Mouse (Mus musculus) forebrain, postnatal 0 days (tissue): ENCODE data around the gene Leng8. TPM values are rescaled to one million over a fixed set of nuclear protein-coding genes. Genes with fewer than 3 reads are reported as not detected.

Experiments
- ATAC-seq: fragments of 200-750 bp; cut with Nextera tagmentation; 2 replicates; pipeline ENCODE4 v1.8.0; 2017; ENCODE audit warnings: mild to moderate bottlenecking, moderate library complexity
- DNase-seq: peaks from one replicate; pipeline ENCODE4 v3.0.0-alpha.2; 2015
- H3K27ac ChIP-seq: fragments of 300-500 bp; sonication (generic); 2 replicates; pipeline ENCODE4 v1.5.1; 2014; ENCODE audit warnings: low read depth, mild to moderate bottlenecking, antibody characterized with exemption, low read length, moderate library complexity, mixed read lengths
- H3K27me3 ChIP-seq: fragments of 300-500 bp; sonication (generic); 2 replicates; pipeline ENCODE4 v1.6.1; 2014; ENCODE audit warnings: mild to moderate bottlenecking, low read length, mixed read lengths; ENCODE audit not compliant: insufficient read depth
- H3K36me3 ChIP-seq: fragments of 300-500 bp; sonication (generic); 2 replicates; pipeline ENCODE4 v1.6.1; 2014; ENCODE audit warnings: mild to moderate bottlenecking, moderate library complexity; ENCODE audit not compliant: insufficient read depth
- H3K4me1 ChIP-seq: fragments of 300-500 bp; sonication (generic); 2 replicates; pipeline ENCODE4 v1.6.1; 2014; ENCODE audit warnings: antibody characterized with exemption; ENCODE audit not compliant: insufficient read depth
- H3K4me2 ChIP-seq: fragments of 300-500 bp; sonication (generic); 2 replicates; pipeline ENCODE4 v1.6.1; 2014; ENCODE audit warnings: low read depth, mild to moderate bottlenecking, moderate library complexity
- H3K4me3 ChIP-seq: fragments of 300-500 bp; sonication (generic); 2 replicates; pipeline ENCODE4 v1.5.1; 2014; ENCODE audit warnings: low read depth, low read length, mixed read lengths
- H3K9ac ChIP-seq: fragments of 300-500 bp; sonication (generic); 2 replicates; pipeline ENCODE4 v1.6.1; 2014; ENCODE audit warnings: mild to moderate bottlenecking
- H3K9me3 ChIP-seq: fragments of 300-500 bp; sonication (generic); 2 replicates; pipeline ENCODE4 v1.6.1; 2016; ENCODE audit warnings: low read length
- CTCF ChIP-seq: sonication (generic); IDR thresholded peaks from 2 replicates; pipeline ENCODE4 v1.5.1; 2016; ENCODE audit warnings: antibody characterized with exemption, control low read depth, low read depth
- WGBS: fragments of 180-500 bp; shearing (Covaris S2); extraction: QIAGEN DNeasy Blood & Tissue Kit; methylation state at CpG from one replicate; pipeline ENCODE4 v1.1.7; 2014; 5-methylcytosine and 5-hydroxymethylcytosine counted together
- polyA plus RNA-seq: library from polyadenylated mRNA; unstranded; fragments of >200 nt; fragmentation: Nextera tagmentation; extraction: Ambion mirVana; gene quantifications from 2 replicates; pipeline ENCODE4 v1.2.1, GENCODE M21; 2015
- total RNA-seq: library from RNA; depleted of rRNA; stranded (reverse); fragments of >200 nt; gene quantifications from 2 replicates; pipeline ENCODE4 v1.2.3, GENCODE M21; 2014

Gene Leng8
- total and polyA plus RNA-seq, 2 experiments from 2014 or later = 35.8 to 174 TPM

DNA sequence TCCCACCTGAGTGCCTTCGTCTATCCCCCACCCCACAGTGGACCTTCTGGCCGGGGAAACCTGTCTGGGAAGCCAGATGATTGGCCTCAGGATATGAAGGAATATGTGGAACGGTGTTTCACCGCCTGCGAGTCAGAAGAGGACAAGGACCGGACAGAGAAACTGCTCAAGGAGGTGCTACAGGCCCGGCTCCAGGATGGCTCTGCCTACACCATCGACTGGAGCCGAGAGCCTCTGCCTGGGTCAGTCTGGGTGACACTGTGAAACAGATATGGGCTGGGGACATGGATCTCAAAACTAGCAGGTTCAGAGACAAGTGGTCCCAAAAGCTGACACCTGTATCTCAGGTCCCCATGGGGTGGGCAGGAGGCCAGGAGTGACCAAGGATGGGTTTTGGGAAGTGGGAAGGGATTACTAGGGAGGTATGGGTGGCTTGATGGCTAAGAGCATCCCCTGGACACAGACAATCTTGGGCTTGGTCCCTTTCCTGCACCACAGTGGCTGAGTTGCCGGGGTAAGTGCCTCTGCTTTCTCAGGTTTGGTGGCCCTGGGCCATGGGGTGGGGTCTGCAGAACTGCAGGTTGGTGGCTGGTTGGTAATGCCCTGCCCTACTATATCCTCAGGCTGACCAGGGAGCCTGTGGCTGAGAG is 6.1 kb downstream of the Leng8 start:
- Histone ChIP-seq H3K36me3 (peaks cover 95% of the 10 kb centered on the region), H3K4me3 (no peak overlapping the region), H3K4me2 (no peak overlapping the region), H3K9ac (no peak overlapping the region), H3K27me3 (no peaks in the 10 kb centered on the region), H3K4me1 (peaks cover 5% of the 10 kb centered on the region; the same call in 1 of the 2 replicates), H3K27ac (no peak overlapping the region), H3K9me3 (no peaks in the 10 kb centered on the region)
- TF ChIP-seq CTCF = no peak
- no peak for DNase-seq
- WGBS = 98% methylated on average over 10 of the region's 10 CpGs
- no peak for ATAC-seq

- H3K27ac ChIP-seq = no peak overlapping the region
- ATAC-seq (no peak), DNase-seq (no peak)
Measured at GRCm38 (mm10) chr7:4143506-4143905, 6.7 kb downstream of the Leng8 start.

DNA sequence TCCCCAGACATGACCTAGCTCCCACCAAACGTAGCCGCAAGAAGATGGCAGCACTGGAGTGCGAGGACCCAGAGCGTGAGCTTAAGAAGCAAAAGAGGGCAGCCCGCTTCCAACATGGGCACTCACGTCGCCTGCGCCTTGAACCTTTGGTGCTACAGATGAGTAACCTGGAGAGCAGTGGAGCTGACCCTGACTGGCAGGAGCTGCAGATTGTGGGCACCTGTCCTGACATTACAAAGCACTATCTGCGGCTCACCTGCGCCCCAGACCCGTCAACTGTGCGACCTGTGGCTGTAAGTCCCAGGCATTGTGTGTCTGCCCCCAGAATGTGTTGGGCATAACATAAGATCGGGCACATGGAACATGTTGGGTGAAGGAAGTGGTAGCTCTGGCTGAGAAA is 7.2 kb downstream of the Leng8 start:
- H3K4me1 ChIP-seq = no peaks in the 10 kb centered on the region
- WGBS = 96% methylated on average over 13 of the region's 13 CpGs
- no peak overlapping the region for H3K4me2 ChIP-seq
- H3K9me3 ChIP-seq = no peaks in the 10 kb centered on the region
- H3K27ac ChIP-seq = no peak overlapping the region
- H3K4me3 ChIP-seq = no peak overlapping the region
- TF ChIP-seq CTCF = no peak
- H3K36me3 ChIP-seq = peaks cover 92% of the 10 kb centered on the region
- ATAC-seq (no peak), DNase-seq (no peak)
- no peak overlapping the region for H3K9ac ChIP-seq
- no peaks in the 10 kb centered on the region for H3K27me3 ChIP-seq

More at GRCm38 (mm10) chr7:4143506-4143905, 6.7 kb downstream of the Leng8 start:
- no peak for TF ChIP-seq CTCF
- Histone ChIP-seq H3K9ac (no peak overlapping the region), H3K4me1 (0 out of 2 replicates have a peak, but pooled peaks cover under 1% of the 10 kb centered on the region), H3K4me2 (no peak overlapping the region), H3K27me3 (no peaks in the 10 kb centered on the region), H3K4me3 (no peak overlapping the region), H3K9me3 (no peaks in the 10 kb centered on the region), H3K36me3 (peaks cover 97% of the 10 kb centered on the region)
- 96% methylated on average over 19 of the region's 19 CpGs for WGBS

DNA sequence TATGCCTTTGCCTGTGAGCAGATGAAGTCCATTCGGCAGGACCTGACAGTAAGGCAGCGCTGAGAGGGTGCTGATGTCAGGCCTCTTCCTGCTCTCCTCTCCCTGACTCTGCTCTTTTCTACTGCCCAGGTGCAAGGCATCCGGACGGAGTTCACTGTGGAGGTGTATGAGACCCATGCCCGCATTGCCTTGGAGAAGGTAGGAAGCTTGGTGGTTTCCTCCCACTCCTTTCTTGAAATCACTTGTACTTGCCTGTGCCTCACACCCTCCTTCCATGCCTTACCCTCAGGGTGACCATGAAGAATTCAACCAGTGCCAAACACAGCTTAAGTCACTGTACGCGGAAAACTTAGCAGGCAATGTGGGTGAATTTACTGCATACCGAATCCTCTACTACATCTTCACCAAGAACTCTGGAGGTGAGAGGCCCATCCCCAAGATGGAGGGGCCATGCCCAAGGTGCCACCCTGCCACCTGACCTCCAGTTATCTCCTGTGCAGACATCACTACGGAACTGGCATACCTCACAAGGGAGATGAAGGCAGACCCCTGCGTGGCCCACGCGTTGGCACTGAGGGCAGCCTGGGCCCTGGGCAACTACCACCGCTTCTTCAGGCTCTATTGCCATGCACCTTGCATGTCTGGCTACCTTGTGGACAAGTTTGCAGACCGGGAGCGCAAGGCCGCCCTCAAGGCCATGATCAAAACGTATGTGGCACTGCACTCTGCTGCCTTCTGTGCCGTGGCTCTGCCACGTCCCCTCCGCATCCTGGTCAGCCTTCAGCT is 8.1 kb downstream of the Leng8 start:
- ATAC-seq (no peak), DNase-seq (no peak)
- Histone ChIP-seq H3K27ac (no peak overlapping the region), H3K9me3 (no peaks in the 10 kb centered on the region), H3K4me1 (no peaks in the 10 kb centered on the region), H3K27me3 (no peaks in the 10 kb centered on the region), H3K36me3 (peaks cover 83% of the 10 kb centered on the region), H3K4me3 (no peak overlapping the region), H3K9ac (no peak overlapping the region), H3K4me2 (no peak overlapping the region)
- no peak for TF ChIP-seq CTCF
- WGBS = 94% methylated on average over 20 of the region's 20 CpGs

DNA sequence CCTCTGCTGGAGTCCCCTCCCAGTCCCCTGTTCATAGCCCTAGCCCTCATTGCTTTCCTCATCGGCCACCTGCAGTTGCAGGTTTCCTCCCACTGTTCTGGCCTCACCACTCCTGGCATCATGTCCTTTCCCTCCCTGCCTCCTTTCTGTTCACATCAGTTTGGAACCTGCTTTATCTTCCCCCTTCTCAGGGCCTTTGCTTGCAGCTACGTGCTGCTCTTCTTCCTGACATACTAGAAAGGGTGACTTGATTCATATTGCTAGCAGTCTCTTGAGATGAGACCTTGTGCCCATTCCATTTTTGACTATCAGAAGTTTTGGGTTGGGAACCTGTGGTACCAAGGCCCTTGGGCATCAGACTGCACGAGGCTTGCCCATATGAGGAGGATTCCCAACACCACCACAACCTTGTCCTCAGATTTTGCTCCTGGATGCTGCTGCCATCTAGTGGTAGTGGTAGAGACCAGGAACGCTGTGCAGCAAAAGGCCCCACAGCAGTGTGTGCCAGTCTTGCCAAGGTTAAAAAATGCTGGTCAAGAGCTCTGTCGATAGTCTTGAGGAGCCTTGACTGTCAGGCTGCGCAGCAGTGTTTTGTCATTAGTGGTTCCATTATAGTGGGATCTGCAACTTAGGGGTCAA is 8.8 kb downstream of the Leng8 start:
- WGBS = 68% methylated on average over 6 of the region's 6 CpGs
- no peak for ATAC-seq
- Histone ChIP-seq H3K27ac (no peak overlapping the region), H3K9me3 (no peaks in the 10 kb centered on the region), H3K4me2 (no peak overlapping the region), H3K4me3 (no peak overlapping the region), H3K4me1 (no peaks in the 10 kb centered on the region), H3K36me3 (peaks cover 75% of the 10 kb centered on the region), H3K27me3 (no peaks in the 10 kb centered on the region), H3K9ac (no peak overlapping the region)
- peak; percentile 55 for DNase-seq
- peak; percentile 80 for TF ChIP-seq CTCF

- H3K9ac ChIP-seq = no peak overlapping the region
- peaks cover 67% of the 10 kb centered on the region for H3K36me3 ChIP-seq
- H3K27ac ChIP-seq = no peak overlapping the region
- no peaks in the 10 kb centered on the region for H3K4me1 ChIP-seq
- no peak overlapping the region for H3K4me3 ChIP-seq
- no peak for DNase-seq
- no peak overlapping the region for H3K4me2 ChIP-seq
- no peak for TF ChIP-seq CTCF
- H3K27me3 ChIP-seq = peaks cover 6% of the 10 kb centered on the region
- no peak for ATAC-seq
- 95% methylated on average over 23 of the region's 23 CpGs for WGBS
- no peaks in the 10 kb centered on the region for H3K9me3 ChIP-seq
Measured at GRCm38 (mm10) chr7:4146241-4147180, 9.7 kb downstream of the Leng8 start.
